ENCODE assay signal across 8 mouse cellular contexts in genomic region chr9:45849528-45850408, GRCm38 (mm10). TPM values are rescaled to one million over a fixed set of nuclear protein-coding genes. Genes with fewer than 3 reads are reported as not detected.
DNase-seq lines count a peak whose midpoint lies in the region; ATAC-seq and TF ChIP-seq lines count a peak whose summit lies in the region.
"Had no signal": no experiment of that assay in that cellular context is flagged by ENCODE, and none has a peak within 500 bp of the region (broad histone marks: within the 10 kb centered on the region; RNA-seq: fewer than 3 reads in every experiment).

No protein-coding gene starts in this region.

- H3K9me3 ChIP-seq in intestine, postnatal 0 days (ENCODE audit: control insufficient read depth): no peaks in the 10 kb centered on the region
- no peaks in the 10 kb centered on the region for H3K9me3 ChIP-seq in lung, postnatal 0 days (ENCODE audit: low read length)
- H3K9me3 ChIP-seq in stomach, embryonic 14.5 days (ENCODE audit: control insufficient read depth, low read depth, low read length): no peaks in the 10 kb centered on the region

- ATAC-seq in intestine, postnatal 0 days: no peak
- ATAC-seq in lung, postnatal 0 days: peak; percentile 69; the same call in 1 of the 2 replicates
- ATAC-seq in stomach, embryonic 14.5 days (ENCODE audit: insufficient number of reproducible peaks, insufficient read depth, low FRiP score, low read depth): 0 out of 2 replicates have a peak, but pooled peaks have one; percentile 36
- ATAC-seq in cerebellum, adult (ENCODE audit: insufficient number of reproducible peaks, low FRiP score, low TSS enrichment): no peak

- peak overlapping the region; percentile 74 for H3K27ac ChIP-seq in intestine, postnatal 0 days (ENCODE audit: low read depth, low read length)
- peak overlapping the region; percentile 59; the same call in 1 of the 2 replicates for H3K27ac ChIP-seq in lung, postnatal 0 days (ENCODE audit: low read length)
- H3K27ac ChIP-seq in stomach, embryonic 14.5 days (ENCODE audit: low read length): peak overlapping the region; percentile 85
- H3K27ac ChIP-seq: macrophage had no signal

- peaks cover 12% of the 10 kb centered on the region; the same call in 1 of the 2 replicates for H3K4me1 ChIP-seq in intestine, postnatal 0 days (replicated peaks; ENCODE audit: control insufficient read depth, insufficient read depth, low read length)
- 0 out of 2 replicates have a peak, but pooled peaks cover 3% of the 10 kb centered on the region for H3K4me1 ChIP-seq in lung, postnatal 0 days (ENCODE audit: insufficient read depth, low read depth, low read length)
- peaks cover 22% of the 10 kb centered on the region; the same call in 1 of the 2 replicates for H3K4me1 ChIP-seq in stomach, embryonic 14.5 days (ENCODE audit: control insufficient read depth, insufficient read depth, low read length)

- TF ChIP-seq CTCF in intestine, postnatal 0 days (IDR thresholded peaks at IDR 0.05; ENCODE audit: low read depth): no peak
- no peak for TF ChIP-seq CTCF in lung, postnatal 0 days (IDR thresholded peaks at IDR 0.05)

- H3K36me3 ChIP-seq in intestine, postnatal 0 days (ENCODE audit: control insufficient read depth, insufficient read depth): peaks cover 8% of the 10 kb centered on the region; the same call in 1 of the 2 replicates
- no peaks in the 10 kb centered on the region for H3K36me3 ChIP-seq in lung, postnatal 0 days (ENCODE audit: insufficient read depth, low read length)
- peaks cover 3% of the 10 kb centered on the region; the same call in 1 of the 2 replicates for H3K36me3 ChIP-seq in stomach, embryonic 14.5 days (ENCODE audit: control insufficient read depth, insufficient read depth, low read length)

- no peaks in the 10 kb centered on the region for H3K27me3 ChIP-seq in intestine, postnatal 0 days (replicated peaks; ENCODE audit: control insufficient read depth, insufficient read depth, low read length)
- no peaks in the 10 kb centered on the region for H3K27me3 ChIP-seq in lung, postnatal 0 days (replicated peaks; ENCODE audit: insufficient read depth, low read length)
- H3K27me3 ChIP-seq in stomach, embryonic 14.5 days (ENCODE audit: control insufficient read depth, insufficient read depth, low read length): no peaks in the 10 kb centered on the region

- DNase-seq in 3T3-L1 (ENCODE audit: low read depth, low spot score): peak; percentile 60
- peak; percentile 44 for DNase-seq in Muller cell, postnatal 12 days (ENCODE audit: inconsistent ontology term)
- peak; percentile 98 for DNase-seq in heart, adult 11 months
- peak; percentile 62 for DNase-seq in lung, postnatal 0 days (ENCODE audit: low spot score)

- H3K9ac ChIP-seq in intestine, postnatal 0 days (ENCODE audit: low read depth, low read length): no peak overlapping the region
- H3K9ac ChIP-seq in lung, postnatal 0 days (replicated peaks; ENCODE audit: low read depth): no peak overlapping the region
- peak overlapping the region; percentile 25; the same call in 1 of the 2 replicates for H3K9ac ChIP-seq in stomach, embryonic 14.5 days (replicated peaks; ENCODE audit: low read depth, low read length)

- peak overlapping the region; percentile 9; the same call in 1 of the 2 replicates for H3K4me2 ChIP-seq in intestine, postnatal 0 days (replicated peaks; ENCODE audit: low read depth)
- no peak overlapping the region for H3K4me2 ChIP-seq in lung, postnatal 0 days (replicated peaks; ENCODE audit: low read depth, low read length)
- H3K4me2 ChIP-seq in stomach, embryonic 14.5 days (replicated peaks; ENCODE audit: low read depth, low read length): no peak overlapping the region

- 56% methylated on average over 9 of the region's 9 CpGs for WGBS in intestine, postnatal 0 days
- 47% methylated on average over 9 of the region's 9 CpGs for WGBS in lung, postnatal 0 days
- WGBS in stomach, embryonic 14.5 days: 54% methylated on average over 9 of the region's 9 CpGs

- H3K4me3 ChIP-seq in intestine, postnatal 0 days (ENCODE audit: low read depth, low read length): no peak overlapping the region
- no peak overlapping the region for H3K4me3 ChIP-seq in lung, postnatal 0 days (ENCODE audit: low read depth, low read length)
- no peak overlapping the region for H3K4me3 ChIP-seq in stomach, embryonic 14.5 days (ENCODE audit: low read depth, low read length)

- no peak for TF ChIP-seq EP300 in lung, postnatal 0 days (IDR thresholded peaks at IDR 0.05)

RNA-seq across cellular contexts. Expression of gene Bace1, which starts 11.4 kb away (rescaled TPM):
- polyA plus RNA-seq in intestine, postnatal 0 days (2015; fragmentation: Nextera tagmentation; extraction: Ambion mirVana): 10.1 and 10.7 TPM in 2 replicates
- 16.6 and 18.3 TPM in 2 replicates for polyA plus RNA-seq in lung, postnatal 0 days (2015; fragmentation: Nextera tagmentation; extraction: Ambion mirVana)
- polyA plus RNA-seq in stomach, embryonic 14.5 days (2014; fragmentation: Nextera tagmentation; extraction: Ambion mirVana): 34.3 and 37.1 TPM in 2 replicates

RNA-seq across cellular contexts. Expression of gene Cep164, which starts 21.3 kb away (rescaled TPM):
- polyA plus RNA-seq in intestine, postnatal 0 days (2015; fragmentation: Nextera tagmentation; extraction: Ambion mirVana): 12.4 and 15.5 TPM in 2 replicates
- polyA plus RNA-seq in lung, postnatal 0 days (2015; fragmentation: Nextera tagmentation; extraction: Ambion mirVana): 16.5 and 19.4 TPM in 2 replicates
- polyA plus RNA-seq in stomach, embryonic 14.5 days (2014; fragmentation: Nextera tagmentation; extraction: Ambion mirVana): 24.4 and 34.6 TPM in 2 replicates

RNA-seq across cellular contexts. Expression of gene Pcsk7, which starts 56.5 kb away (rescaled TPM):
- polyA plus RNA-seq in intestine, postnatal 0 days (2015; fragmentation: Nextera tagmentation; extraction: Ambion mirVana): 16.9 and 17.3 TPM in 2 replicates
- polyA plus RNA-seq in lung, postnatal 0 days (2015; fragmentation: Nextera tagmentation; extraction: Ambion mirVana): 21.1 and 22.3 TPM in 2 replicates
- 13.5 and 17.5 TPM in 2 replicates for polyA plus RNA-seq in stomach, embryonic 14.5 days (2014; fragmentation: Nextera tagmentation; extraction: Ambion mirVana)

RNA-seq across cellular contexts. Expression of gene Rnf214, which starts 56.9 kb away (rescaled TPM):
- 21.5 and 27.6 TPM in 2 replicates for polyA plus RNA-seq in intestine, postnatal 0 days (2015; fragmentation: Nextera tagmentation; extraction: Ambion mirVana)
- 29.5 and 32.3 TPM in 2 replicates for polyA plus RNA-seq in lung, postnatal 0 days (2015; fragmentation: Nextera tagmentation; extraction: Ambion mirVana)
- polyA plus RNA-seq in stomach, embryonic 14.5 days (2014; fragmentation: Nextera tagmentation; extraction: Ambion mirVana): 65.4 and 77.0 TPM in 2 replicates

Comparison
In these comparisons a context has a peak if more than half of its experiments do, and no peak if none do; other contexts are left out.
1. DNase-seq: peak in every context shown above with its lines; median percentile 98 in heart, adult 11 months; 62 in lung, postnatal 0 days; 60 in 3T3-L1; 44 in Muller cell, postnatal 12 days.
2. ATAC-seq: peak in lung, postnatal 0 days (single experiment) and stomach, embryonic 14.5 days (single experiment); none in intestine, postnatal 0 days (single experiment) and cerebellum, adult (single experiment).
3. Peak in every context shown above with its lines, with median percentiles within 50 percentile points of each other: H3K27ac ChIP-seq.